Mouse (Mus musculus) olfactory bulb, adult 2 months (tissue): ENCODE results near the gene Fam72a.

ENCODE experiments used
- CTCF ChIP-seq: fragments of 200-500 bp; IDR thresholded peaks from 2 replicates; pipeline ENCODE4 v1.5.1; 2012; ENCODE audit warnings: low read depth, mild to moderate bottlenecking, low read length, moderate library complexity; ENCODE audit not compliant: insufficient read depth
- POLR2A ChIP-seq: fragments of 200-500 bp; IDR thresholded peaks from 2 replicates; pipeline ENCODE4 v1.6.1; 2012; ENCODE audit warnings: mild to moderate bottlenecking, low read depth, low read length, moderate library complexity; ENCODE audit not compliant: insufficient read depth

GRCm38 (mm10) chr1:131569721-131570120 is 42.0 kb downstream of the Fam72a start:
- no peak for TF ChIP-seq POLR2A
- no peak for TF ChIP-seq CTCF
